Mouse (Mus musculus) hindbrain, embryonic 12.5 days (tissue): ENCODE measurements at regions not wholly inside any gene's neighbourhood (a gene's known extent, or its start where the extent isn't known, plus 50 kb on each side); places are given as distances from the start of the nearest gene placed in this dataset.
A peak's percentile ranks its signal among the peaks of the same experiment; 100 is the strongest.

Source experiments
- ATAC-seq: fragments of 200-750 bp; cut with Nextera tagmentation; 2 replicates; pipeline ENCODE4 v1.8.0; 2017; ENCODE audit warnings: moderate TSS enrichment; ENCODE audit not compliant: low FRiP score
- H3K27ac ChIP-seq: fragments of 300-500 bp; sonication (generic); 2 replicates; pipeline ENCODE4 v1.5.1; 2016; ENCODE audit warnings: mild to moderate bottlenecking
- H3K27me3 ChIP-seq: fragments of 300-500 bp; sonication (generic); 2 replicates; pipeline ENCODE4 v1.6.1; 2016; ENCODE audit warnings: mild to moderate bottlenecking
- H3K36me3 ChIP-seq: fragments of 300-500 bp; sonication (generic); 2 replicates; pipeline ENCODE4 v1.6.1; 2016; ENCODE audit warnings: mild to moderate bottlenecking
- H3K4me1 ChIP-seq: fragments of 300-500 bp; sonication (generic); 2 replicates; pipeline ENCODE4 v1.6.1; 2016
- H3K4me2 ChIP-seq: fragments of 300-500 bp; sonication (generic); replicated peaks from 2 replicates; pipeline ENCODE4 v1.6.1; 2016; ENCODE audit warnings: mild to moderate bottlenecking
- H3K4me3 ChIP-seq: fragments of 300-500 bp; sonication (generic); 2 replicates; pipeline ENCODE4 v1.5.1; 2016; ENCODE audit warnings: mild to moderate bottlenecking
- H3K9ac ChIP-seq: fragments of 300-500 bp; sonication (generic); 2 replicates; pipeline ENCODE4 v1.6.1; 2016; ENCODE audit warnings: mild to moderate bottlenecking, moderate library complexity
- H3K9me3 ChIP-seq: fragments of 300-500 bp; sonication (generic); replicated peaks from 2 replicates; pipeline ENCODE4 v1.6.1; 2016; ENCODE audit warnings: mild to moderate bottlenecking
- WGBS: fragments of 180-500 bp; shearing (Covaris S2); methylation state at CpG from one replicate; pipeline ENCODE4 v1.1.7; 2016; 5-methylcytosine and 5-hydroxymethylcytosine counted together

DNA sequence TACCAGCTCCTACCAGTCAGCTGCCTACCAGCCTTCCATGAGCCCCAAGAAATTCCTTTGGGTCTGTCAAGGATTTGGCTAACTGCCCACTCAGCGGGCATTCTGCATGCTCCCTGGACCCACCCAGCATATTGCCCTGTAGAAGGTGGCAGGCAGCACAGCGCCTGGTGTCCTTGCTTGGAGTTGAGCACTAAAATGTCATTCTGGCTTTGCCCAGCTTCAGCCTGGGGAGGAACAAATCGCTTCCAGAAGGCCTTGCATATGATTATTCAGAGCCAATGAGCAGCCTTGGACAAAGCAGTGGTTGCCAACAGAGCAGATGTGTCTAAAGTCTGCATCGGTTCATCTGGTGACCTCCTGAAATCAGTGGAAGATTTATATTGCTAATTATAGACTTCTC is 103.8 kb downstream of the Olig3 start:
- Histone ChIP-seq H3K36me3 (no peaks in the 10 kb centered on the region), H3K9me3 (no peaks in the 10 kb centered on the region), H3K27ac (no peak overlapping the region), H3K27me3 (peaks cover 60% of the 10 kb centered on the region), H3K9ac (no peak overlapping the region), H3K4me1 (peaks cover 3% of the 10 kb centered on the region), H3K4me3 (no peak overlapping the region), H3K4me2 (no peak overlapping the region)
- 56% methylated on average over 4 of the region's 4 CpGs for WGBS
- 0 out of 2 replicates have a peak, but pooled peaks have one; percentile 6 for ATAC-seq

DNA sequence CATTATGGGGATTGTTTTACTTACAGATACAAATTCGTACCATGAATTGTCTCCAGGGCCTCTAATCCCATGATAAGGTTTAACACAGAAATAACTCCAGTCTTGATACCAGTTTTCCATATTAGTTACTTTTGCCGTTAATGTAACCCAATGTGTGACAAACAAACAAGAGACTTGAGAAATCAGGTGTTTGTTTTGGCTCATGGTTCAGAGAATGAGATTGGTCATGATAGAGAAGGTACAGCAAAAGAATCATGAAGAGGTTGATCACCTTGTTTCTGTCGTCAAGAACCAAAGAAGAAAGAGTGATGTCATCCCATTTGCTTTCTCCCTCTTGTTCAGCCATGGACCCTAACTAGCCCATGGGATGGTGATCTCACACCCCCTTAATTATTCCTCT is 107.5 kb downstream of the Olig3 start:
- WGBS, result 74% methylated on average over 3 of the region's 3 CpGs
- Histone ChIP-seq H3K27me3 (peaks cover 65% of the 10 kb centered on the region), H3K27ac (no peak overlapping the region), H3K9me3 (no peaks in the 10 kb centered on the region), H3K9ac (no peak overlapping the region), H3K4me1 (peaks cover 3% of the 10 kb centered on the region), H3K4me2 (no peak overlapping the region), H3K4me3 (no peak overlapping the region), H3K36me3 (no peaks in the 10 kb centered on the region)
- ATAC-seq, result no peak

DNA sequence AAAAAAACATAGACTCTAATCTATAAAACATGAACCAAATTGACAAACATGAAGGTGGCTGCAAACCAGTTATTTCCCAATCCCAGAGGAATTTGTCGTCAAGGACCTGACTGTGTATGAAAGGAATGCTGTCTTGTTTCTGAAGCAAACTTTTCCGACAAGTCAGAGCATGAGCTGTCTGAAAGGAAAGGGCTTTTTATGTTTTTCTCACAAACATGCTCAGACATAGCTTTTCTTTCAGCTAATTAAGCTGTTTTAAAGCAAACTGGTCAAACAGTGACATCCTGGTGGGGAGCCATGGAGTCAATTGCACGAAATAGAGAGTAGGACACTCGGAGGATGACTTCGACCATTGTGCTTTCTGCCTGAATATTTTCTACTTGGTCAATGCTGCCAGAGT is 108.2 kb downstream of the Olig3 start:
- no peak overlapping the region for H3K4me2 ChIP-seq
- no peak for ATAC-seq
- H3K36me3 ChIP-seq, result no peaks in the 10 kb centered on the region
- no peaks in the 10 kb centered on the region for H3K9me3 ChIP-seq
- H3K27ac ChIP-seq, result no peak overlapping the region
- H3K4me1 ChIP-seq, result no peaks in the 10 kb centered on the region
- no peak overlapping the region for H3K4me3 ChIP-seq
- 14% methylated on average over 5 of the region's 5 CpGs for WGBS
- no peak overlapping the region for H3K9ac ChIP-seq
- H3K27me3 ChIP-seq, result peaks cover 62% of the 10 kb centered on the region

DNA sequence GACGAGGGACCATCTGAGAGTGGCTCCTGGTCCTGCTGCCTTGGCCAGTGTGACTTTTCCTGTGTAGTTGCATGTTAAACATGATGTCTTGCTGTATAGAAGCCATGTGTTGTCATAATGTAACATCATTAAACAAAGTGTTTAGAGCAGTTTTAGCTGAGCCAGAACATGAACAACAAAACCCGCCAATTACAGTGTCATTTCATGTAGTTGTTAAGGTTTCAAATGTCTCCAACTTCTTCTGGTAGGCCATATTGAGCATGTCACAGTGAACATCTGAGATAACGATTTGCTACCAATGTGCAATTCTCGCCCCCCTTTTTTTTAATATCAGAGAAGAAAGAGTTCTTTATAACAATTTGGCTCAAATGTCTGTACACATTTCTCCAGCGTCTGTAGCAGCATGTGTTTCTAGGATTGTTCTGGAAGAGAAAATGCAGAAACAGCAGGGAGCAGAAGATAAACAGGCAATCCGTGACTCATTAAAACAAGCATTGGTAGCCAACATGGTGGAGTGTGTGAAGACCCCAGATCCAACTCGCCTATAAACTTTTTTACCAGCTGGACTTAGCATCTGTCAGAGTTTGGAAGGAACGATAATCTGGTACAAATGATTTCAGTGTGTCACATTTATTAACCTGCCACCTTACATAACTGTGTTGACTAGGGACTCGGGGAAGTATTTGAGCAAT is 115.2 kb downstream of the Olig3 start:
- H3K9me3 ChIP-seq, result no peaks in the 10 kb centered on the region
- peaks cover 69% of the 10 kb centered on the region for H3K27me3 ChIP-seq
- H3K36me3 ChIP-seq, result no peaks in the 10 kb centered on the region
- no peak overlapping the region for H3K9ac ChIP-seq
- no peak overlapping the region for H3K27ac ChIP-seq
- H3K4me2 ChIP-seq, result no peak overlapping the region
- WGBS, result 69% methylated on average over 9 of the region's 9 CpGs
- no peak overlapping the region for H3K4me3 ChIP-seq
- no peak for ATAC-seq
- H3K4me1 ChIP-seq, result no peaks in the 10 kb centered on the region

DNA sequence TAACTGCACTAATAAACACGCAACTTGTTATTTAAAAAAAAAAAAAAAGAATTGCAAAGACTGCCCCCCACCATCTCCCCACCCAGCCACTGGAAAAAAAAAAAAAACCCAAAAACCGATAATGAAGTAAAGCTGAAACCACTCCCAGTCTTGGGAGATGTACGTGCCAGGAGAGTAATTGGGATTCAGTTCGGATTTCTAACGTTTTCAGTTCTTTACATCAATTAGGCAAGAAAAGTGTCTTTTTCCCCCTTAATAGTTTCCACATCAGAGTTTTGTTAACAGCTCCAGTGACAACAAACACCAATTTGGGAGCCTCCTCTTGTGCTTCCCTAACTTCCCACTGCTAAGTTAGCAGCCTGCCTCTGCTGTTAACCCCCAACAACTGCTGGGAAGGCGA is 115.7 kb downstream of the Olig3 start:
- Histone ChIP-seq H3K9me3 (no peaks in the 10 kb centered on the region), H3K9ac (no peak overlapping the region), H3K36me3 (no peaks in the 10 kb centered on the region), H3K4me3 (no peak overlapping the region), H3K4me2 (no peak overlapping the region), H3K27ac (no peak overlapping the region), H3K27me3 (peaks cover 64% of the 10 kb centered on the region), H3K4me1 (no peaks in the 10 kb centered on the region)
- 45% methylated on average over 6 of the region's 6 CpGs for WGBS
- no peak for ATAC-seq

DNA sequence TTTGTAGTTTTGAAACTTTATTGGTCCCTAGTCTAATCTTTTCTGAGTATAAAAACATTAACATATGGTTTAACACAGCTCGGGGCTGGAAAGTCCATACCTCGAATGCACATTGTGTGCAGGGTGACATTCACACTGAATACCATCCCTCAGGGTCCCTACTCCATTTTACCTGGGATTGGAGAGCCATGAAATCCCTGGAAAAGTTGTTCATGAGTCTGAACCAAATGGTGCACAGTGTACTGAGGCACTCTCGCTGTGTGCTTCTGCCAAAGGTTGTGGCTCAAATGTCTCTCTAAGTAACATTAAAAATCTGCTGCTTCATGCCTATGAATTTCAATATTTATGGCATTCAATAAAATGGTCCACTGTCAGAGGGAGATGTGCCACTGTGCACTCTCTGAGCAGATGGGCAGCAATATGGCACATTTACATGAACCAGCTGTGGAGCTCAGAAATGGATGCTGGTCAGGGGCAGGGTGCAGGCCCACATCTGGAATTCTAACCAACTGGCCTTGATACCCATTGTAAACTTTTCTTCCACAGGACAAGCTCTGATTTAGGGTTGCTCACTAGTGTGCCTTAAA is 116.7 kb downstream of the Olig3 start:
- no peaks in the 10 kb centered on the region for H3K9me3 ChIP-seq
- no peak for ATAC-seq
- no peaks in the 10 kb centered on the region for H3K4me1 ChIP-seq
- H3K4me3 ChIP-seq, result no peak overlapping the region
- WGBS, result 82% methylated on average over 3 of the region's 3 CpGs
- H3K4me2 ChIP-seq, result no peak overlapping the region
- peaks cover 54% of the 10 kb centered on the region for H3K27me3 ChIP-seq
- H3K36me3 ChIP-seq, result no peaks in the 10 kb centered on the region
- no peak overlapping the region for H3K9ac ChIP-seq
- H3K27ac ChIP-seq, result no peak overlapping the region

DNA sequence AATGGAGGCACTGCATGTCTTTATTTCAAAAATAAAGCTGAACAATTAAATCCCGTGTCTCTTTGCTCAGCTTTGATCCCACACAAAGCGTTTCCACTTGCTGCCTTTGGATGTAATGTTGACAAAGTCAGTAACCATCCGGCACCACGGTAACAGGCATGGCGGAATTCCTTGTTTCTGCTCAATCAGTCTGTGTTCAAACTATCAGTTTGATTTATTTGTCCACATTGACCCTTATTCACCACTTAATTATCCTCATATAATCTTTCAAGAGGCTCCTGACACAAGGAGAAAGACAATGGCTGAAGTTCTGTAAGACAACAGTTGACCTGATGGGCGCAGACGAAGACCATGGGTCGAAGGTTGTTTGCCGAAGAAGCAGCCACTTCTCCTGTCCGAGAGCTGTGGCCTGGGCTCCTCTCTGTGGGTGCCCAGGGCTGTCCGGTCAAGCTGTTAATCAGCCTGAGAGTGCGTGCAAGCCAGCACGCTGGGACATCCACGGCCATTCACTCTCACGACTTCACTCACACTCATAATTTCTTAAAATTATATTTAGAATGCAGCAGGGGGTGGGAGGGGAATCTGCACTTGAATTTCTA is 106.1 kb upstream of the Ifngr1 start:
- Histone ChIP-seq H3K27ac (no peak overlapping the region), H3K4me3 (no peak overlapping the region), H3K4me2 (peak overlapping the region; percentile 26; the same call in 1 of the 2 replicates), H3K36me3 (no peaks in the 10 kb centered on the region), H3K9ac (no peak overlapping the region), H3K4me1 (peaks cover 8% of the 10 kb centered on the region), H3K9me3 (no peaks in the 10 kb centered on the region), H3K27me3 (peaks cover 74% of the 10 kb centered on the region)
- 29% methylated on average over 15 of the region's 15 CpGs for WGBS
- ATAC-seq, result no peak

DNA sequence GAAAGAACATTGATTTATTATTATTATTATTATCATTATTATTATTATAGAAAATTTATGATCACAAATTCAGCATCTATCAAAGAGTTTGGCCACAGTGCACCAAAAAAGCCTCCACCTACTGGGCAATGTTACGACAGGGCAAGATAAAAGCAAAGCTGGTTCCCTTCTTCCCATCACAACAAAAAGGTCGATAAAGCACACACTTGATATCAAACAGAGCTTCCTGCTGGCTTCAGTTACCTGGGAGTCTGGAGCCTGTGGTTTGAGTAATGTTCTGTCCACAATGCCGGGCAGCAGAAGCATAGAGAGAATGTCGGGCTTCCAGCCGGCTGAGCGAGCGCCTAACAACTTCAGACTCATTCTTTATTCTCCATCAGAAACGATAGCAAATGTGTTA is 101.2 kb upstream of the Ifngr1 start:
- Histone ChIP-seq H3K4me1 (no peaks in the 10 kb centered on the region), H3K4me2 (no peak overlapping the region), H3K9ac (no peak overlapping the region), H3K9me3 (no peaks in the 10 kb centered on the region), H3K36me3 (no peaks in the 10 kb centered on the region), H3K4me3 (no peak overlapping the region), H3K27ac (no peak overlapping the region), H3K27me3 (peaks cover 80% of the 10 kb centered on the region)
- WGBS, result 22% methylated on average over 8 of the region's 8 CpGs
- no peak for ATAC-seq

DNA sequence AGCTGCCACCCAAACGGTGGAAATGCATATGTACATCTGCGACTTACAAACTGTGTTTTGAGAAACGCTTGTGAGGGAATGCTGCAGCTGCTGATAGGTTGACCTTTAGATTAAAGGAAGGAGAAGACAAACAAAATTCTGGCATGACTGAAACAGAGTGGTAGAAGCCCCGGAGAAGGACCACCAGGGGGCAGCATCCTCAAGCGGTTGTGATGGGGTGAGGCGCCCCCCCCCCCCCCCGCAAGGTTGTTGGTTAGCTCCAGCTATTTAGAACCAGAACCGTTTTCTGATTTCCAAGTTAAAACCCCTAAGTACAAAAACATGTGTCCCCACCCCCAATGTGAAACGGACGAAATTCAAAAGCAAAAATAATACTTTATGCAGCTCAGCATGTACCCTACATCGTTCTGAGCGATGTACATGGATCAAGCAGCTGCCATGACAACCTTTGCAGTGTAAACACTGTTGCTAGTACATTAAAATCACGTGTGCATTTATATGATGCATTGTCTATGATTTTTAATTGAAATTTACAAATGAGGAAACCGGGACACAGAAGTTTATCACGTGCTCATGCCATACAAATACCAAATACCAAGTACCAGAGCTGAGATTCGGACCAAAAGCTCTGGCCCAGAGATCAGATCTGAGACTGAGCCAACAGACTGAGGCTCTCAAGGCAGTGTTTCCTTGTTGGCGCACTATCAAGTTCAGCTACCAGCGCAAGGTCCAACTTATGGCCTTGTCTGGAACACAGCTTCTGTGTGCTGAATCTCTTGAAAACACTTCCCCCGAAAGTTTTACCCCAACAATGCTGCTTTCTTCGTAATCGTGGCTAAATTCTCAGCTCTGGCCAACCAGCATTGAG is 100.0 kb upstream of the Ifngr1 start:
- Histone ChIP-seq H3K27me3 (peaks cover 78% of the 10 kb centered on the region), H3K27ac (no peak overlapping the region), H3K36me3 (no peaks in the 10 kb centered on the region)

DNA sequence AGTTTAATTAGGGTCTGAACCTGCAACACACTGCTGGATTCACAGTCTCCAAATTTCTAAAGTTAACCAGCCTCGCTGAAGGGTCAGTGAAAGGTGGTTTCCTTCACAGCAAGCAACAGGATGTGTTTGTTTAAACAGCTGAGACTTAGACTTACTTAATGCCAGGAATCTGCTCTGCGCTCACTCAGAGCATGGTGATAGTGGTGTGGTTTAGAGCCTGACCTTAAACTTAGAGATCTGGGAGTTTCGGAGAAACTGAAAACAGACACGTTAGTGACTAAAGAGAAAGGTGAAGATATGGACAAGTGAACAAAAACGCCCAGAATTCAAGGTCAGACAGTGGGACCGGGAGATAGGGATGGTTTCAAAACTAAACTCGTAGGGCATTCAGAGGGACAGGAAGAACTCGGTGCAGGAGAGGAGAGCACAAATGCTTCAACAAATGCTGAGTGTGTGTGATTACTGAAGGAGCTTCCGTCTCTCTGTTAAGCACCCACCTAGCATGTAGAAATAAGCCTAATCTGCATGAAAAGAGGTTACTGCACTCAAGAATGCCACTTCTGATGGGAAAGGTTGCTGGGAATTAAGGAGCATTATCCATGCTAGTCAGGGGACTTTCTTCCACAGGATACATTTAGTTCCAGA is 97.2 kb upstream of the Ifngr1 start:
- 27% methylated on average over 9 of the region's 9 CpGs for WGBS
- no peak for ATAC-seq

More for the DNA sequence above, 100.0 kb upstream of the Ifngr1 start:
- Histone ChIP-seq H3K4me3 (no peak overlapping the region), H3K9me3 (no peaks in the 10 kb centered on the region), H3K4me2 (no peak overlapping the region), H3K4me1 (no peaks in the 10 kb centered on the region), H3K9ac (no peak overlapping the region)
- 63% methylated on average over 21 of the region's 21 CpGs for WGBS
- no peak for ATAC-seq

DNA sequence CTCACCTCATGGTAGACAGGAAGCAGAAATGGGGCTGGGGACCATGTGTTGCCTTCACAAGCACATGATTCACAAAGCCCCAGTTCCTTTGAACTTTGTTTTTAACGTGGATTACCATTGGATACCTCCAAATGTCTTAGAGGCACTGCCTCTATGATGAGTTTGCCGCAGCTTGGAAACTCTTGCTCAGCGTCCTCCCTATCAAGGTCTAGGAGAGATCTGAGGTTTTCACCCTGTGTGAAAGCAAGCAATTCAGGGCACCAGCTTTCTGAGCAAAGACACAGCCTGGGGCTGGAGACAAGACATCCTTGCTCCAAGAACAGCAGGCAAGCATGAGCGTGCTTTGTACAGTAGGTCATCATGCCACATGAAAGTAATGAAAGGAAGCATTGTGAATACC is 93.6 kb upstream of the Ifngr1 start:
- no peaks in the 10 kb centered on the region for H3K4me1 ChIP-seq
- H3K36me3 ChIP-seq, result no peaks in the 10 kb centered on the region
- H3K9me3 ChIP-seq, result no peaks in the 10 kb centered on the region
- WGBS, result 82% methylated on average over 4 of the region's 4 CpGs
- H3K27me3 ChIP-seq, result peaks cover 26% of the 10 kb centered on the region
- ATAC-seq, result no peak
- H3K9ac ChIP-seq, result no peak overlapping the region
- no peak overlapping the region for H3K4me3 ChIP-seq
- H3K4me2 ChIP-seq, result no peak overlapping the region
- H3K27ac ChIP-seq, result no peak overlapping the region

More for the DNA sequence above, 97.2 kb upstream of the Ifngr1 start:
- Histone ChIP-seq H3K4me3 (no peak overlapping the region), H3K27me3 (peaks cover 57% of the 10 kb centered on the region), H3K4me1 (no peaks in the 10 kb centered on the region), H3K9me3 (no peaks in the 10 kb centered on the region), H3K27ac (no peak overlapping the region), H3K36me3 (no peaks in the 10 kb centered on the region), H3K4me2 (no peak overlapping the region), H3K9ac (no peak overlapping the region)

DNA sequence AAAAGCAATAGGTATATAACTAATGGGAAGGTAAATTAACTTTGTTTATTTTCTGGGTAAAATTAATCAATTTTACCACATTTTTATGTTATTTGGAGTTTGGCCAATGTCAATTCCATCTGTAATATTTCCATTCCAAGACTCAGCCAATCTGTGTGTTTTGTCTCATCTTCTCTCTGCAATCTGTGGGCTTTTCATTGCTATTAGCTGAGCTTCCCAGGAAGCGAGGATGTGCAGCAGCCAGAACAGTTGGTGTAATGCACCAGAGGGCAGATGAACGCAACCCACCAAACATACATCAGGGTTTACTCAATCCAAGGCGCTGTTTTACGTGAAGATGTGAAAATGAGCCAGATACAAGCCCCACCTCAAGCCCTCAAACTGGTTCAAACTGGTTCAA is 88.9 kb upstream of the Ifngr1 start:
- WGBS, result 89% methylated on average over 4 of the region's 4 CpGs
- H3K36me3 ChIP-seq, result no peaks in the 10 kb centered on the region
- H3K27ac ChIP-seq, result no peak overlapping the region
- no peak overlapping the region for H3K4me3 ChIP-seq
- no peak overlapping the region for H3K4me2 ChIP-seq
- no peaks in the 10 kb centered on the region for H3K4me1 ChIP-seq
- H3K9me3 ChIP-seq, result no peaks in the 10 kb centered on the region
- H3K27me3 ChIP-seq, result peaks cover 5% of the 10 kb centered on the region; the same call in 1 of the 2 replicates
- no peak overlapping the region for H3K9ac ChIP-seq
- ATAC-seq, result no peak
